Mouse (Mus musculus): ENCODE measurements around the gene Adipor1. TPM values are rescaled to one million over a fixed set of nuclear protein-coding genes. Genes with fewer than 3 reads are reported as not detected.

Adipor1 gene
- polyA plus RNA-seq (2012; rRNA removed; ENCODE audit: low replicate concordance) = 112 and 149 TPM in 2 replicates

GRCm38 (mm10) chr1:134415168-134415831 is at the start of gene Adipor1:
Adipor1 (plus strand) TSS chr1:134415378.

GRCm38 (mm10) chr1:134385666-134386065 is 29.5 kb upstream of the Adipor1 start, which contains the start of gene 4933406M09Rik:
4933406M09Rik (plus strand) TSS chr1:134385940.

DNA sequence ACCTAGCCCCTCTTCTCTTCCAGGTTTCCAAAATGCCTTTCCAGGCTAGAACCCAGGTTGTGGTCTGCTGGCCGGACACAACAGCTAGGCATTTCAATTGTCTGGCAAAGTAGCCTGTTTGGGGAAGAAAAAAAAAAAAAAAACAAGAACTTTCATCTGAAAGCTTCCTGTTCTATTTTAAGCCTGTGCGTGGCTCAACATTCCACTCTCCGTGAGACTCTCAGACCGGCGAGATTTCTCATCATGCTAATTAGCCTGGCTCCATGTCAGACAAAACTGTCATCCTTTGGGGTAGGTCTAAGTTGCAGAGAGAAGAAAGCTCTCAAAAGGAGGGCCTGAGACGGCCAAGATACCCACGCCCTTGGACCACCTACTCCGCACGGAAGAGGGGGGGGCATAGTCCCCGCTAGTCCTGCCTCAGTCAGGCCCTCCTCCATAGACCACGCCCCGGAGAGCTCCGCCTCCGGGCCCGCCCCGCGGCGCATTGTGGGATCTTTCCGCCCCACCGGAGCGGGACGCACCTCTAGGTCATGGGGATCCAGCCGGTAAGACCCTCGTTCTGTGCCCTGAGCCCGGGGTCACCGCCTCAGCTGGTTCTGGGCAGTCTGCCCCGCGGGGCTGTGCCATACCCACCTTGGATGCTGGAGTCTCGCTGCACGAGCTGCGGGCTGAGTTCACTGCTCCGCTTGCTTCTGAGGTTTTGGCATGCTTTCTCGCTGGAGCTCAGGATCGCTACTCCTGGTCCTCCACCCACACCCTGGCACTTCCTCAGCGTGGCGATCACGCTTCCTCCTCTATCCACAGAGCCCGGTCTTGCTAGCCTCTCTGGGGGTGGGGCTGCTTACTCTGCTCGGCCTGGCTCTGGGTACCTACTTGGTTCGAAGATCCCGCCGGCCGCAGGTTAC is 9.4 kb upstream of the Adipor1 start, which contains the start of gene Cyb5r1:
TSS of gene Cyb5r1 (plus strand) at position 51 of the 905 bp plus-strand sequence.

GRCm38 (mm10) chr1:134454904-134455824 is 40.0 kb downstream of the Adipor1 start, which contains the start of gene Klhl12:
Klhl12 (plus strand) TSS chr1:134455531.

Other genes starting within 250 kb of the Adipor1 start
- gene Chil1, start 233.2 kb upstream of the Adipor1 start, polyA plus RNA-seq (2012; rRNA removed; ENCODE audit: low replicate concordance) = 39.0 and 44.0 TPM in 2 replicates
- 0.35 and 84.8 TPM in 2 replicates for gene Mybph, start 221.9 kb upstream of the Adipor1 start, polyA plus RNA-seq (2012; rRNA removed; ENCODE audit: low replicate concordance)
- gene Adora1, start 179.9 kb upstream of the Adipor1 start, polyA plus RNA-seq (2012; rRNA removed; ENCODE audit: low replicate concordance) = 49.7 and 69.5 TPM in 2 replicates
- 2.5 TPM in 1 of 2 replicates, not detected in the other for gene Myog, start 125.4 kb upstream of the Adipor1 start, polyA plus RNA-seq (2012; rRNA removed; ENCODE audit: low replicate concordance)
- 14.4 and 18.9 TPM in 2 replicates for gene Ppfia4, start 82.5 kb upstream of the Adipor1 start, polyA plus RNA-seq (2012; rRNA removed; ENCODE audit: low replicate concordance)
- gene Tmem183a, start 53.4 kb upstream of the Adipor1 start, polyA plus RNA-seq (2012; rRNA removed; ENCODE audit: low replicate concordance) = 46.1 and 75.4 TPM in 2 replicates
- not detected in 2 replicates for gene 4933406M09Rik, start 29.4 kb upstream of the Adipor1 start, polyA plus RNA-seq (2012; rRNA removed; ENCODE audit: low replicate concordance)
- gene Cyb5r1, start 9.8 kb upstream of the Adipor1 start, polyA plus RNA-seq (2012; rRNA removed; ENCODE audit: low replicate concordance) = 39.2 and 96.5 TPM in 2 replicates
- 4.0 and 8.8 TPM in 2 replicates for gene Klhl12, start 40.2 kb downstream of the Adipor1 start, polyA plus RNA-seq (2012; rRNA removed; ENCODE audit: low replicate concordance)
- gene Rabif, start 79.3 kb downstream of the Adipor1 start, polyA plus RNA-seq (2012; rRNA removed; ENCODE audit: low replicate concordance) = 11.9 and 21.6 TPM in 2 replicates
- gene Mgat4e, start 134.3 kb downstream of the Adipor1 start, polyA plus RNA-seq (2012; rRNA removed; ENCODE audit: low replicate concordance) = not detected in 2 replicates
- 15.2 and 19.2 TPM in 2 replicates for gene Kdm5b, start 144.8 kb downstream of the Adipor1 start, polyA plus RNA-seq (2012; rRNA removed; ENCODE audit: low replicate concordance)
- gene Syt2, start 231.3 kb downstream of the Adipor1 start, polyA plus RNA-seq (2012; rRNA removed; ENCODE audit: low replicate concordance) = not detected in 2 replicates